Mouse (Mus musculus) thymus, adult 2 months (tissue): ENCODE results near the gene Aknad1.

Source experiments
- CTCF ChIP-seq: fragments of 200-500 bp; IDR thresholded peaks from 2 replicates; pipeline ENCODE4 v1.5.1; 2012; ENCODE audit warnings: mild to moderate bottlenecking, control low read depth, low read length, moderate library complexity, borderline replicate concordance; ENCODE audit not compliant: control insufficient read depth, poor library complexity, insufficient read depth; ENCODE audit errors: extremely low read depth
- POLR2A ChIP-seq: fragments of 200-500 bp; IDR thresholded peaks from 2 replicates; pipeline ENCODE4 v1.6.1; 2012; ENCODE audit warnings: mild to moderate bottlenecking, low read length, control low read depth, moderate library complexity; ENCODE audit not compliant: control insufficient read depth, poor library complexity, insufficient read depth; ENCODE audit errors: extremely low read depth

- TF ChIP-seq POLR2A (no peak), CTCF (no peak)
Measured at GRCm38 (mm10) chr3:108762597-108763111, 23.2 kb downstream of the Aknad1 start.
